Mouse (Mus musculus): ENCODE results near the gene Idh1. TPM values are rescaled to one million over a fixed set of nuclear protein-coding genes. Genes with fewer than 3 reads are reported as not detected.

Idh1 gene
- total and polyA plus RNA-seq, 2 experiments: 137 to 624 TPM

DNA sequence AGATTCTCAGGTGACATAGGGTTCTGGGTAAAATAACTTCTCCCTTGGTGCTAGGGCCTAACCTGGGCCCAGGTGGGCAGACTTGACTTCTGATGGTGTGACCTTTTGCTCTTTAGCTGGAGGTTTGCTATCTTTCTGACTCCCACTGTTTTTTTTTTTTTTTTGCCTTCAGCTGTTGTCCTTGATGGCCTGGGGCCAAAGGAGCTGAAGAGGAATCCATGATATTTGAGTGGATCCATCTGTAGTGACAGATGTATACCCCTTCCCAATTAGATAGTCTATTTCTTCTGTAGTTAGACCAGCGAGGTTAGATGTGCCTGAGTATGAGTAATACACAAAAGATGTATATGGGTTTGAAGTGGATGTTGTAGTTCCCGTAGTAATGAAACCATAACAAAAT is 31.3 kb upstream of the Idh1 start:
- Histone ChIP-seq H3K79me2 (ENCODE audit: control insufficient read depth, insufficient read depth, low read length) (no peaks in the 10 kb centered on the region; the same call in 1 of the 2 replicates), H3K4me1 (ENCODE audit: control insufficient read depth, insufficient read depth, low read length) (no peaks in the 10 kb centered on the region), H3K36me3 (ENCODE audit: control insufficient read depth, insufficient read depth, low read length) (peaks cover 50% of the 10 kb centered on the region), H3K27me3 (ENCODE audit: control insufficient read depth, insufficient read depth, low read length) (no peaks in the 10 kb centered on the region), H3K27ac (replicated peaks; ENCODE audit: insufficient read depth, low read depth, low read length) (no peak overlapping the region), H3K9ac (ENCODE audit: low read depth, low read length) (no peak overlapping the region), H3K4me3 (ENCODE audit: insufficient read depth, low read depth, low read length) (no peak overlapping the region)
- 95% methylated on average over 2 of the region's 2 CpGs for WGBS
- no peak for DNase-seq (ENCODE audit: extremely low read depth, low read depth, low spot score)
- no peak for TF ChIP-seq CTCF (IDR thresholded peaks at IDR 0.05; ENCODE audit: low read depth, low read length)
- TF ChIP-seq POLR2A (IDR thresholded peaks at IDR 0.05; ENCODE audit: extremely low read depth, insufficient read depth, low read length): no peak

DNA sequence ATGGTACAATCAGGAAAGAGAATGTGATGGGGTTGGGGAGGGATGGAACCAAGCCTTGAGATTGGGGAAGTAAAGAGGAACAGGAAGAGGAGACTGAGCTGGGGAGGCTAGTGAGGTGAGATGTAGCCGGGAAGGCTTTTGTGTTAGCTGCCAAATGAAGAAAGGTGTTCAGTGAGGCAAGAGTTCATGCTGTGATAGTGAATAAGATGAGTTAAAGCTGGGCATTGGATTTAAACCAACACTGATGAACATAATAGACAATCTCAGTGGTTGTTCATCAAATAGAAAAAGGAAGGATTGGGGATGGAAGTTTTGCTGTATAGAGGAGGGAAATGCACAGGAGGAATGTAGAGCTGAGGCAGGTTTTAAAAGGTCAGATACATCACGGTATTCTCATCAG is 26.9 kb upstream of the Idh1 start:
- no peaks in the 10 kb centered on the region for H3K4me1 ChIP-seq (ENCODE audit: control insufficient read depth, insufficient read depth, low read length)
- no peak overlapping the region for H3K4me3 ChIP-seq (ENCODE audit: insufficient read depth, low read depth, low read length)
- no peaks in the 10 kb centered on the region for H3K27me3 ChIP-seq (ENCODE audit: control insufficient read depth, insufficient read depth, low read length)
- WGBS: 92% methylated on average over 2 of the region's 2 CpGs
- no peak overlapping the region for H3K9ac ChIP-seq (ENCODE audit: low read depth, low read length)
- TF ChIP-seq CTCF (IDR thresholded peaks at IDR 0.05; ENCODE audit: low read depth, low read length): no peak
- no peak overlapping the region for H3K27ac ChIP-seq (replicated peaks; ENCODE audit: insufficient read depth, low read depth, low read length)
- DNase-seq (ENCODE audit: extremely low read depth, low read depth, low spot score): no peak
- H3K36me3 ChIP-seq (ENCODE audit: control insufficient read depth, insufficient read depth, low read length): peaks cover 39% of the 10 kb centered on the region
- no peaks in the 10 kb centered on the region; the same call in 1 of the 2 replicates for H3K79me2 ChIP-seq (ENCODE audit: control insufficient read depth, insufficient read depth, low read length)

DNA sequence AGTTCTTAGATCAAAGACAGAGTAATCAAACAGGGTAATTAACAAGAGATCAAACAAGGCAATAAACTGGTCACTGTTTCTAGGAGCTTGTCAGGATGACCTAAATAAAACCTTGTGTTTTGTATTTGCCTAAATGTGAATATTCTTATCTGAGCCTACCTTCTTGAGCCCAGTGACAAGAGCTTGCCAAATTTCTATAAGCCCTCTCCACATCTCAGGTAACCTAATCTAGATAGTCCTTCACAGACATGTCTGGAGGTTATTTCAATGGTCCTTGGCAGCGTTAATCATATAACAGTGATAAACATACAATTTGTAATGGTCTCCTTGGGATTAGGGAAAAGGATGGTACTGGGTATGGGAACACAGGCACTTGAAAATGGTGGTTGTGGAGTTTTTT is 18.0 kb upstream of the Idh1 start:
- no peaks in the 10 kb centered on the region for H3K4me1 ChIP-seq (ENCODE audit: control insufficient read depth, insufficient read depth, low read length)
- no peak overlapping the region for H3K27ac ChIP-seq (replicated peaks; ENCODE audit: insufficient read depth, low read depth, low read length)
- TF ChIP-seq POLR2A (IDR thresholded peaks at IDR 0.05; ENCODE audit: extremely low read depth, insufficient read depth, low read length): no peak
- H3K27me3 ChIP-seq (ENCODE audit: control insufficient read depth, insufficient read depth, low read length): no peaks in the 10 kb centered on the region
- no peak for DNase-seq (ENCODE audit: extremely low read depth, low read depth, low spot score)
- peaks cover 51% of the 10 kb centered on the region for H3K36me3 ChIP-seq (ENCODE audit: control insufficient read depth, insufficient read depth, low read length)
- H3K9ac ChIP-seq (ENCODE audit: low read depth, low read length): no peak overlapping the region
- H3K4me3 ChIP-seq (ENCODE audit: insufficient read depth, low read depth, low read length): no peak overlapping the region
- no peaks in the 10 kb centered on the region for H3K79me2 ChIP-seq (ENCODE audit: control insufficient read depth, insufficient read depth, low read length)
- 96% methylated on average over 1 of the region's 1 CpGs for WGBS

DNA sequence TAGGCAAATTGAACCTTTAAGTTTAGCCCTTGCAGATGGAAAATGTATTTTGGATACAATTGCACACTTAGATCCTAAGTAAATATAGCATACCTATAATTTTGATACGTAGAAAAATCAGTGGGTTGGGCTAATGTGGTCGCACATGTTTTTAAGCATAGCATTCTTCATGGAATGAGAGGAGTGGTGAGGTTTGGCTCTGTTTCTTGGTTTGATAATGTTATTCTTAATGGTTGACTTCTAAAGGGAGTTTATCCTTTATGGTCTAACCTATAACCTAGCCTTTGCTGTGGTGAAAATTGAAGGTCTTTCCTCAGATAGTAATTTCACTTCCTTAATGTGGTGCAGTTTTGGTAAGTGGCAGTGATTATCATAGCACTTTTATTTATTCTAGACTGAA is 12.6 kb upstream of the Idh1 start:
- Histone ChIP-seq H3K27ac (replicated peaks; ENCODE audit: insufficient read depth, low read depth, low read length) (no peak overlapping the region), H3K36me3 (ENCODE audit: control insufficient read depth, insufficient read depth, low read length) (peaks cover 40% of the 10 kb centered on the region), H3K4me1 (ENCODE audit: control insufficient read depth, insufficient read depth, low read length) (no peaks in the 10 kb centered on the region), H3K4me3 (ENCODE audit: insufficient read depth, low read depth, low read length) (no peak overlapping the region), H3K79me2 (ENCODE audit: control insufficient read depth, insufficient read depth, low read length) (no peaks in the 10 kb centered on the region; the same call in 1 of the 2 replicates), H3K9ac (ENCODE audit: low read depth, low read length) (no peak overlapping the region), H3K27me3 (ENCODE audit: control insufficient read depth, insufficient read depth, low read length) (no peaks in the 10 kb centered on the region)
- no peak for DNase-seq (ENCODE audit: extremely low read depth, low read depth, low spot score)
- TF ChIP-seq POLR2A (IDR thresholded peaks at IDR 0.05; ENCODE audit: extremely low read depth, insufficient read depth, low read length): no peak
- TF ChIP-seq CTCF (IDR thresholded peaks at IDR 0.05; ENCODE audit: low read depth, low read length): no peak
- WGBS: 97% methylated on average over 2 of the region's 2 CpGs

DNA sequence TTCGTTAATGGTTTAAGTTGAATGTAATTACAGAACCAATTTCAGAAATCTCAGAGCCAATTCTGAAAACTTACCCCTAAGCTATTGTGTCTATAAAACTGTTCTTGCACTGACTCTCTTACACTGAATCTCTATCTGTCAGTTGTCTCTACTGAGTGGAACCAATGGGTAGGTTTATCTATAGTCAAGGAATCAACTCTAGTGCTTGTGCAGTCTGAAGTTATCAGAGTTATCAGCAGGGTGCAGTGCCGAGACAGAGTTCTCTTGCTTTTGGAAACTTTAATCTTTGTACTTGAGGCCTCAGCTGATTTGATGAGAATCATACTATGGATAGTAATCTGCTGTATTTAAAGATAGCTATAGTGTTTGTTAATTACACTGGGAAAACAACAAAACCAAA is 12.1 kb upstream of the Idh1 start:
- Histone ChIP-seq H3K9ac (ENCODE audit: low read depth, low read length) (no peak overlapping the region), H3K4me1 (ENCODE audit: control insufficient read depth, insufficient read depth, low read length) (no peaks in the 10 kb centered on the region), H3K27me3 (ENCODE audit: control insufficient read depth, insufficient read depth, low read length) (no peaks in the 10 kb centered on the region), H3K79me2 (ENCODE audit: control insufficient read depth, insufficient read depth, low read length) (no peaks in the 10 kb centered on the region; the same call in 1 of the 2 replicates), H3K4me3 (ENCODE audit: insufficient read depth, low read depth, low read length) (no peak overlapping the region), H3K27ac (replicated peaks; ENCODE audit: insufficient read depth, low read depth, low read length) (no peak overlapping the region), H3K36me3 (ENCODE audit: control insufficient read depth, insufficient read depth, low read length) (peaks cover 40% of the 10 kb centered on the region)
- 93% methylated on average over 2 of the region's 2 CpGs for WGBS
- DNase-seq (ENCODE audit: extremely low read depth, low read depth, low spot score): no peak
- TF ChIP-seq POLR2A (IDR thresholded peaks at IDR 0.05; ENCODE audit: extremely low read depth, insufficient read depth, low read length): no peak
- no peak for TF ChIP-seq CTCF (IDR thresholded peaks at IDR 0.05; ENCODE audit: low read depth, low read length)

DNA sequence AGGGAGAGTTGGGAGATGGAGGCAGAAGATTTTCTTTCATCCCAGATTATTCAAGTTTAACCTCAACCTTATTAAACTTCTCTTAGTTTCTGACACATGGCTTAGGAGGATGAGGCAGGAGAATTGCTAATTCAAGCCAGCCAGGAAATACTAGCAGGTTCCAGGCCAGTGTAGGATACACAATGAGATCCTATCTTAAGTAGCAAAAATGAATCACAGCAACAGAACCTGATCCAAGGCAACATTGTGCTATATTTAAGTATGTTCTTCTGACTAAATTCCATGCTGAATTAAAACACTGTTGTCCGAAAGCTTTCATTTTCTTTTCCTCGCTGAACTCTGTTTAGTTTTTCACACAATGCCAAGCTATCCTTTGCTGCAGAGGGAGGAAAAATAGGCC is 6.9 kb upstream of the Idh1 start:
- peaks cover 51% of the 10 kb centered on the region for H3K36me3 ChIP-seq (ENCODE audit: control insufficient read depth, insufficient read depth, low read length)
- H3K27ac ChIP-seq (replicated peaks; ENCODE audit: insufficient read depth, low read depth, low read length): no peak overlapping the region
- WGBS: 91% methylated on average over 2 of the region's 2 CpGs

More for the DNA sequence above, 6.9 kb upstream of the Idh1 start:
- Histone ChIP-seq H3K4me1 (ENCODE audit: control insufficient read depth, insufficient read depth, low read length) (peaks cover 4% of the 10 kb centered on the region), H3K9ac (ENCODE audit: low read depth, low read length) (no peak overlapping the region), H3K79me2 (ENCODE audit: control insufficient read depth, insufficient read depth, low read length) (peaks cover 4% of the 10 kb centered on the region; the same call in 1 of the 2 replicates), H3K27me3 (ENCODE audit: control insufficient read depth, insufficient read depth, low read length) (no peaks in the 10 kb centered on the region), H3K4me3 (ENCODE audit: insufficient read depth, low read depth, low read length) (no peak overlapping the region)
- DNase-seq (ENCODE audit: extremely low read depth, low read depth, low spot score): no peak
- no peak for TF ChIP-seq POLR2A (IDR thresholded peaks at IDR 0.05; ENCODE audit: extremely low read depth, insufficient read depth, low read length)
- TF ChIP-seq CTCF (IDR thresholded peaks at IDR 0.05; ENCODE audit: low read depth, low read length): no peak

Data from liver, adult 2 months (tissue).